Mouse (Mus musculus): Measurements from ENCODE around the gene Ifitm5. TPM values are rescaled to one million over a fixed set of nuclear protein-coding genes. Genes with fewer than 3 reads are reported as not detected.

Gene Ifitm5
- polyA plus RNA-seq, 1 experiment: 7.3 TPM

- no peak for DNase-seq (ENCODE audit: low read depth)
- no peak for TF ChIP-seq CTCF (IDR thresholded peaks at IDR 0.05; ENCODE audit: borderline replicate concordance, extremely low read depth, insufficient read depth, insufficient read length)
These were observed 41.9 kb downstream of the Ifitm5 start for GRCm38 (mm10) chr7:140908181-140908580.

GRCm38 (mm10) chr7:140907697-140908096 lies 42.4 kb downstream of the Ifitm5 start:
- no peak for DNase-seq (ENCODE audit: low read depth)
- TF ChIP-seq POLR2A (IDR thresholded peaks at IDR 0.05; ENCODE audit: borderline replicate concordance, extremely low read depth, insufficient read depth, insufficient read length, poor library complexity, severe bottlenecking) (no peak), CTCF (IDR thresholded peaks at IDR 0.05; ENCODE audit: borderline replicate concordance, extremely low read depth, insufficient read depth, insufficient read length) (no peak)

- no peak for TF ChIP-seq CTCF (IDR thresholded peaks at IDR 0.05; ENCODE audit: borderline replicate concordance, extremely low read depth, insufficient read depth, insufficient read length)
- TF ChIP-seq POLR2A (IDR thresholded peaks at IDR 0.05; ENCODE audit: borderline replicate concordance, extremely low read depth, insufficient read depth, insufficient read length, poor library complexity, severe bottlenecking): no peak
- no peak for DNase-seq (ENCODE audit: low read depth)
These were observed 43.0 kb downstream of the Ifitm5 start for GRCm38 (mm10) chr7:140907131-140907530.

- DNase-seq (ENCODE audit: low read depth): no peak
- no peak for TF ChIP-seq POLR2A (IDR thresholded peaks at IDR 0.05; ENCODE audit: borderline replicate concordance, extremely low read depth, insufficient read depth, insufficient read length, poor library complexity, severe bottlenecking)
- TF ChIP-seq CTCF (IDR thresholded peaks at IDR 0.05; ENCODE audit: borderline replicate concordance, extremely low read depth, insufficient read depth, insufficient read length): no peak
These were observed 44.4 kb downstream of the Ifitm5 start for GRCm38 (mm10) chr7:140905642-140906081.

GRCm38 (mm10) chr7:140903212-140903611 lies 46.9 kb downstream of the Ifitm5 start:
- DNase-seq (ENCODE audit: low read depth): peak; percentile 57
- TF ChIP-seq POLR2A (IDR thresholded peaks at IDR 0.05; ENCODE audit: borderline replicate concordance, extremely low read depth, insufficient read depth, insufficient read length, poor library complexity, severe bottlenecking) (no peak), CTCF (IDR thresholded peaks at IDR 0.05; ENCODE audit: borderline replicate concordance, extremely low read depth, insufficient read depth, insufficient read length) (peak; percentile 92)

GRCm38 (mm10) chr7:140902036-140902875 lies 47.8 kb downstream of the Ifitm5 start:
- no peak for DNase-seq (ENCODE audit: low read depth)
- no peak for TF ChIP-seq POLR2A (IDR thresholded peaks at IDR 0.05; ENCODE audit: borderline replicate concordance, extremely low read depth, insufficient read depth, insufficient read length, poor library complexity, severe bottlenecking)
- TF ChIP-seq CTCF (IDR thresholded peaks at IDR 0.05; ENCODE audit: borderline replicate concordance, extremely low read depth, insufficient read depth, insufficient read length): no peak

- no peak for DNase-seq (ENCODE audit: low read depth)
- TF ChIP-seq CTCF (IDR thresholded peaks at IDR 0.05; ENCODE audit: borderline replicate concordance, extremely low read depth, insufficient read depth, insufficient read length): no peak
- no peak for TF ChIP-seq POLR2A (IDR thresholded peaks at IDR 0.05; ENCODE audit: borderline replicate concordance, extremely low read depth, insufficient read depth, insufficient read length, poor library complexity, severe bottlenecking)
These were observed 49.9 kb downstream of the Ifitm5 start, which contains the start of gene Cox8b for GRCm38 (mm10) chr7:140900220-140900619. Gene Cox8b (minus strand): TSS chr7:140900446.

GRCm38 (mm10) chr7:140899121-140899520 lies 51.0 kb downstream of the Ifitm5 start:
- TF ChIP-seq POLR2A (IDR thresholded peaks at IDR 0.05; ENCODE audit: borderline replicate concordance, extremely low read depth, insufficient read depth, insufficient read length, poor library complexity, severe bottlenecking) (no peak), CTCF (IDR thresholded peaks at IDR 0.05; ENCODE audit: borderline replicate concordance, extremely low read depth, insufficient read depth, insufficient read length) (no peak)
- no peak for DNase-seq (ENCODE audit: low read depth)

Other genes starting within 250 kb of the Ifitm5 start
- not detected in 2 replicates for gene Cyp2e1, start 186.6 kb downstream of the Ifitm5 start, polyA plus RNA-seq (2012; rRNA removed)
- gene Syce1, start 162.4 kb downstream of the Ifitm5 start, polyA plus RNA-seq (2012; rRNA removed): 0.15 and 0.18 TPM in 2 replicates
- 7.7 and 12.8 TPM in 2 replicates for gene Zfp941, start 128.1 kb downstream of the Ifitm5 start, polyA plus RNA-seq (2012; rRNA removed)
- 0.25 TPM in 1 of 2 replicates, not detected in the other for gene Urah, start 115.3 kb downstream of the Ifitm5 start, polyA plus RNA-seq (2012; rRNA removed)
- 0.23 TPM in 1 of 2 replicates, not detected in the other for gene Scgb1c1, start 104.7 kb downstream of the Ifitm5 start, polyA plus RNA-seq (2012; rRNA removed)
- 0.06 and 0.07 TPM in 2 replicates for gene Odf3, start 102.5 kb downstream of the Ifitm5 start, polyA plus RNA-seq (2012; rRNA removed)
- gene Gm45785, start 94.0 kb downstream of the Ifitm5 start, polyA plus RNA-seq (2012; rRNA removed): 0.19 and 0.21 TPM in 2 replicates
- gene Ric8a, start 93.3 kb downstream of the Ifitm5 start, polyA plus RNA-seq (2012; rRNA removed): 103 and 106 TPM in 2 replicates
- gene Bet1l, start 92.7 kb downstream of the Ifitm5 start, polyA plus RNA-seq (2012; rRNA removed): 26.9 and 32.1 TPM in 2 replicates
- gene Psmd13, start 68.3 kb downstream of the Ifitm5 start, polyA plus RNA-seq (2012; rRNA removed): 138 and 146 TPM in 2 replicates
- 41.3 and 46.9 TPM in 2 replicates for gene Sirt3, start 68.0 kb downstream of the Ifitm5 start, polyA plus RNA-seq (2012; rRNA removed)
- gene Cox8b, start 49.8 kb downstream of the Ifitm5 start, polyA plus RNA-seq (2012; rRNA removed): not detected in 2 replicates
- 0.18 and 0.21 TPM in 2 replicates for gene Nlrp6, start 29.4 kb downstream of the Ifitm5 start, polyA plus RNA-seq (2012; rRNA removed)
- 13.2 and 18.9 TPM in 2 replicates for gene Pgghg, start 8.9 kb downstream of the Ifitm5 start, polyA plus RNA-seq (2012; rRNA removed)
- not detected in 2 replicates for gene Gm45717, start 5.6 kb upstream of the Ifitm5 start, polyA plus RNA-seq (2012; rRNA removed)
- gene Ifitm2, start 5.7 kb upstream of the Ifitm5 start, polyA plus RNA-seq (2012; rRNA removed): 153 and 201 TPM in 2 replicates
- gene Ifitm1, start 16.9 kb upstream of the Ifitm5 start, polyA plus RNA-seq (2012; rRNA removed): 23.4 and 31.8 TPM in 2 replicates
- 13.0 and 26.1 TPM in 2 replicates for gene Ifitm3, start 60.5 kb upstream of the Ifitm5 start, polyA plus RNA-seq (2012; rRNA removed)
- gene Ifitm6, start 67.6 kb upstream of the Ifitm5 start, polyA plus RNA-seq (2012; rRNA removed): 0.73 and 0.77 TPM in 2 replicates
- gene Gm17387, start 78.8 kb upstream of the Ifitm5 start, polyA plus RNA-seq (2012; rRNA removed): not detected in 2 replicates
- gene B4galnt4, start 110.8 kb upstream of the Ifitm5 start, polyA plus RNA-seq (2012; rRNA removed): 151 and 166 TPM in 2 replicates
- 2.5 and 2.9 TPM in 2 replicates for gene Pkp3, start 127.9 kb upstream of the Ifitm5 start, polyA plus RNA-seq (2012; rRNA removed)
- 1.8 and 2.1 TPM in 2 replicates for gene Sigirr, start 150.3 kb upstream of the Ifitm5 start, polyA plus RNA-seq (2012; rRNA removed)
- gene Ano9, start 167.5 kb upstream of the Ifitm5 start, polyA plus RNA-seq (2012; rRNA removed): 0.44 and 1.4 TPM in 2 replicates
- 55.3 and 57.0 TPM in 2 replicates for gene Ptdss2, start 172.1 kb upstream of the Ifitm5 start, polyA plus RNA-seq (2012; rRNA removed)
- 35.2 and 41.2 TPM in 2 replicates for gene Rnh1, start 222.6 kb upstream of the Ifitm5 start, polyA plus RNA-seq (2012; rRNA removed)
- gene Hras, start 243.7 kb upstream of the Ifitm5 start, polyA plus RNA-seq (2012; rRNA removed): 150 and 154 TPM in 2 replicates
- 19.8 and 22.8 TPM in 2 replicates for gene Lrrc56, start 243.9 kb upstream of the Ifitm5 start, polyA plus RNA-seq (2012; rRNA removed)

All from brain, embryonic 14.5 days (tissue).